Mouse (Mus musculus) lung, postnatal 10 days (tissue): ENCODE measurements around the gene Ap1g2.

Experiments used
- DNase-seq: peaks from one replicate; pipeline ENCODE4 v3.0.0; 2021

The Ap1g2 gene

GRCm38 (mm10) chr14:55054191-55054749 is 52.1 kb downstream of the Ap1g2 start:
- no peak for DNase-seq

- no peak for DNase-seq
Observed at GRCm38 (mm10) chr14:55053708-55054190, 52.6 kb downstream of the Ap1g2 start.

- DNase-seq, result no peak
Observed at GRCm38 (mm10) chr14:55053050-55053449, 53.3 kb downstream of the Ap1g2 start.

GRCm38 (mm10) chr14:55052496-55052895 is 53.9 kb downstream of the Ap1g2 start:
- DNase-seq, result no peak
